Mouse (Mus musculus) myocyte (in vitro differentiated cells): ENCODE data around the gene Plxnd1. TPM values are rescaled to one million over a fixed set of nuclear protein-coding genes. Genes with fewer than 3 reads are reported as not detected.

Source experiments
- H3K27me3 ChIP-seq: one replicate; pipeline ENCODE4 v1.6.1; 2011; ENCODE audit not compliant: control insufficient read depth, insufficient read depth, insufficient read length
- H3K36me3 ChIP-seq: one replicate; pipeline ENCODE4 v1.6.1; 2011; ENCODE audit not compliant: control insufficient read depth, insufficient read depth
- H3K4me2 ChIP-seq: one replicate; pipeline ENCODE4 v1.6.1; 2011; ENCODE audit warnings: low read depth, control low read depth
- H3K4me3 ChIP-seq: one replicate; pipeline ENCODE4 v1.5.1; 2011; ENCODE audit warnings: mild to moderate bottlenecking, control low read depth, moderate library complexity
- H3K79me2 ChIP-seq: one replicate; pipeline ENCODE4 v1.6.1; 2011; ENCODE audit not compliant: control insufficient read depth, insufficient read depth
- H3ac ChIP-seq: one replicate; pipeline ENCODE4 v1.6.1; 2011; ENCODE audit not compliant: control insufficient read depth, insufficient read length
- CEBPB ChIP-seq: IDR thresholded peaks from 2 replicates; pipeline ENCODE4 v1.6.1; 2011; ENCODE audit warnings: mild to moderate bottlenecking, moderate library complexity; ENCODE audit not compliant: poor library complexity, insufficient read depth, severe bottlenecking
- E2F4 ChIP-seq: IDR thresholded peaks from one replicate; pipeline ENCODE4 v1.6.1; 2011; ENCODE audit warnings: mild to moderate bottlenecking, control low read depth, moderate library complexity; ENCODE audit not compliant: insufficient read depth
- MAX ChIP-seq: IDR thresholded peaks from one replicate; pipeline ENCODE4 v1.6.1; 2011; ENCODE audit warnings: low read depth, mild to moderate bottlenecking, control low read depth
- MYOD1 ChIP-seq, 3 experiments: IDR thresholded peaks; one replicate each; pipeline ENCODE4 v1.6.1; 2011; ENCODE audit warnings: control low read depth in 2 of 3, low read depth in 2 of 3, mild to moderate bottlenecking in 2 of 3, moderate library complexity in 1 of 3; ENCODE audit not compliant: insufficient read length in 2 of 3, control insufficient read depth in 1 of 3
- MYOG ChIP-seq, 3 experiments: IDR thresholded peaks; one replicate each; pipeline ENCODE4 v1.6.1; 2011; ENCODE audit warnings: control low read depth in 2 of 3, low read depth in 2 of 3, mild to moderate bottlenecking in 2 of 3; ENCODE audit not compliant: insufficient read length in 2 of 3, control insufficient read depth in 1 of 3, insufficient read depth in 1 of 3
- POLR2A ChIP-seq: IDR thresholded peaks from one replicate; pipeline ENCODE4 v1.6.1; 2011; ENCODE audit warnings: low read depth, mild to moderate bottlenecking, control low read depth, moderate library complexity; ENCODE audit not compliant: insufficient read length
- POLR2AphosphoS2 ChIP-seq: IDR thresholded peaks from one replicate; pipeline ENCODE4 v1.6.1; 2011; ENCODE audit warnings: low read depth, control low read depth; ENCODE audit not compliant: insufficient read length
- REST ChIP-seq: IDR thresholded peaks from one replicate; pipeline ENCODE4 v1.6.1; 2011; ENCODE audit warnings: mild to moderate bottlenecking, control low read depth, moderate library complexity; ENCODE audit not compliant: insufficient read depth, insufficient read length
- SRF ChIP-seq: IDR thresholded peaks from one replicate; pipeline ENCODE4 v1.6.1; 2011; ENCODE audit warnings: low read depth; ENCODE audit not compliant: control insufficient read depth, insufficient read length
- TCF12 ChIP-seq: IDR thresholded peaks from one replicate; pipeline ENCODE4 v1.6.1; 2011; ENCODE audit warnings: mild to moderate bottlenecking, control low read depth; ENCODE audit not compliant: poor library complexity, insufficient read depth, severe bottlenecking
- TCF3 ChIP-seq: IDR thresholded peaks from one replicate; pipeline ENCODE4 v1.6.1; 2011; ENCODE audit warnings: low read depth, control low read depth; ENCODE audit not compliant: insufficient read length
- USF1 ChIP-seq: IDR thresholded peaks from one replicate; pipeline ENCODE4 v1.6.1; 2011; ENCODE audit warnings: low read depth, mild to moderate bottlenecking, control low read depth, moderate library complexity
- polyA plus RNA-seq: library from polyadenylated mRNA; unstranded; fragments of >200 nt; fragmentation: generic; extraction: Trizol; gene quantifications from one replicate; pipeline ENCODE4 v1.2.1, GENCODE M21; 2012; ENCODE audit warnings: missing spikeins

The Plxnd1 gene
- polyA plus RNA-seq, 1 experiment, result 39.4 TPM

GRCm38 (mm10) chr6:115914511-115915202 is 80.1 kb downstream of the Plxnd1 start:
- no peak overlapping the region for H3K4me2 ChIP-seq
- no peaks in the 10 kb centered on the region for H3K79me2 ChIP-seq
- no peak overlapping the region for H3ac ChIP-seq
- TF ChIP-seq TCF12 (no peak), POLR2A (no peak), POLR2AphosphoS2 (no peak), MYOG (IDR thresholded peaks at IDR 0.05; ENCODE audit: control insufficient read depth in 1 of 3, insufficient read depth in 1 of 3, insufficient read length in 2 of 3, low read depth in 2 of 3) (no peak), USF1 (no peak), MAX (no peak), TCF3 (no peak), SRF (no peak), MYOD1 (IDR thresholded peaks at IDR 0.05; ENCODE audit: control insufficient read depth in 1 of 3, insufficient read length in 2 of 3, low read depth in 2 of 3) (no peak), REST (no peak), E2F4 (no peak), CEBPB (no peak)
- H3K27me3 ChIP-seq, result no peaks in the 10 kb centered on the region
- no peak overlapping the region for H3K4me3 ChIP-seq
- H3K36me3 ChIP-seq, result no peaks in the 10 kb centered on the region

GRCm38 (mm10) chr6:115913482-115913881 is 81.3 kb downstream of the Plxnd1 start:
- TF ChIP-seq CEBPB (no peak), MYOD1 (IDR thresholded peaks at IDR 0.05; ENCODE audit: control insufficient read depth in 1 of 3, insufficient read length in 2 of 3, low read depth in 2 of 3) (no peak), REST (no peak), TCF3 (no peak)
- Histone ChIP-seq H3ac (no peak overlapping the region), H3K36me3 (no peaks in the 10 kb centered on the region), H3K27me3 (no peaks in the 10 kb centered on the region), H3K4me3 (no peak overlapping the region), H3K4me2 (no peak overlapping the region), H3K79me2 (no peaks in the 10 kb centered on the region)

- Histone ChIP-seq H3K4me2 (no peak overlapping the region), H3K79me2 (no peaks in the 10 kb centered on the region), H3K36me3 (no peaks in the 10 kb centered on the region), H3K27me3 (no peaks in the 10 kb centered on the region), H3K4me3 (no peak overlapping the region), H3ac (no peak overlapping the region)
- no peak for TF ChIP-seq MYOD1 (IDR thresholded peaks at IDR 0.05; ENCODE audit: control insufficient read depth in 1 of 3, insufficient read length in 2 of 3, low read depth in 2 of 3)
Measured at GRCm38 (mm10) chr6:115911763-115912162, 83.0 kb downstream of the Plxnd1 start.

- Histone ChIP-seq H3K4me2 (no peak overlapping the region), H3K79me2 (no peaks in the 10 kb centered on the region), H3ac (no peak overlapping the region), H3K36me3 (no peaks in the 10 kb centered on the region), H3K4me3 (no peak overlapping the region), H3K27me3 (no peaks in the 10 kb centered on the region)
- TF ChIP-seq USF1 (no peak), TCF12 (no peak), POLR2AphosphoS2 (no peak), TCF3 (no peak), CEBPB (no peak), POLR2A (no peak), REST (no peak), MYOD1 (IDR thresholded peaks at IDR 0.05; ENCODE audit: control insufficient read depth in 1 of 3, insufficient read length in 2 of 3, low read depth in 2 of 3) (no peak), E2F4 (no peak), MYOG (IDR thresholded peaks at IDR 0.05; ENCODE audit: control insufficient read depth in 1 of 3, insufficient read depth in 1 of 3, insufficient read length in 2 of 3, low read depth in 2 of 3) (no peak), SRF (no peak), MAX (no peak)
Measured at GRCm38 (mm10) chr6:115909940-115910339, 84.9 kb downstream of the Plxnd1 start.

GRCm38 (mm10) chr6:115909052-115909451 is 85.8 kb downstream of the Plxnd1 start:
- H3K79me2 ChIP-seq, result no peaks in the 10 kb centered on the region
- no peak overlapping the region for H3ac ChIP-seq
- H3K36me3 ChIP-seq, result no peaks in the 10 kb centered on the region
- no peak overlapping the region for H3K4me3 ChIP-seq
- H3K4me2 ChIP-seq, result no peak overlapping the region
- TF ChIP-seq MYOG (IDR thresholded peaks at IDR 0.05; ENCODE audit: control insufficient read depth in 1 of 3, insufficient read depth in 1 of 3, insufficient read length in 2 of 3, low read depth in 2 of 3) (no peak), SRF (no peak), USF1 (no peak), POLR2A (no peak), MYOD1 (IDR thresholded peaks at IDR 0.05; ENCODE audit: control insufficient read depth in 1 of 3, insufficient read length in 2 of 3, low read depth in 2 of 3) (no peak), REST (no peak), E2F4 (no peak), TCF3 (no peak), TCF12 (no peak)
- H3K27me3 ChIP-seq, result no peaks in the 10 kb centered on the region
